Mouse (Mus musculus) ES-Bruce4 (cell line): Measurements from ENCODE around the gene Spatc1l. TPM values are rescaled to one million over a fixed set of nuclear protein-coding genes. Genes with fewer than 3 reads are reported as not detected.

Experiments used
- H3K27ac ChIP-seq: 2 replicates; pipeline ENCODE4 v1.5.1; 2012; ENCODE audit warnings: low read length, inconsistent platforms; ENCODE audit not compliant: insufficient read depth
- H3K27me3 ChIP-seq: 2 replicates; pipeline ENCODE4 v1.6.1; 2012; ENCODE audit warnings: mild to moderate bottlenecking, low read length, inconsistent platforms; ENCODE audit not compliant: control insufficient read depth, poor library complexity, insufficient read depth, severe bottlenecking
- H3K36me3 ChIP-seq: 2 replicates; pipeline ENCODE4 v1.6.1; 2012; ENCODE audit warnings: inconsistent platforms, mild to moderate bottlenecking, low read length, moderate library complexity; ENCODE audit not compliant: control insufficient read depth, poor library complexity, insufficient read depth, severe bottlenecking
- H3K4me1 ChIP-seq: one replicate; pipeline ENCODE4 v1.8.1; 2011; ENCODE audit warnings: low read length; ENCODE audit not compliant: control insufficient read depth, insufficient read depth
- H3K4me3 ChIP-seq: 2 replicates; pipeline ENCODE4 v1.5.1; 2011; ENCODE audit warnings: low read depth, mild to moderate bottlenecking, low read length
- H3K9ac ChIP-seq: 2 replicates; pipeline ENCODE4 v1.6.1; 2012; ENCODE audit warnings: low read depth, mild to moderate bottlenecking, inconsistent platforms; ENCODE audit not compliant: poor library complexity, severe bottlenecking
- H3K9me3 ChIP-seq: replicated peaks from 2 replicates; pipeline ENCODE4 v1.6.1; 2012; ENCODE audit warnings: mild to moderate bottlenecking, low read length, inconsistent platforms; ENCODE audit not compliant: control insufficient read depth, poor library complexity, insufficient read depth, severe bottlenecking
- CTCF ChIP-seq: IDR thresholded peaks from one replicate; pipeline ENCODE4 v1.8.1; 2011; ENCODE audit warnings: low read depth, low read length
- EP300 ChIP-seq: IDR thresholded peaks from 2 replicates; pipeline ENCODE4 v1.6.1; 2011; ENCODE audit warnings: low read depth, low read length; ENCODE audit not compliant: insufficient read depth
- POLR2A ChIP-seq: IDR thresholded peaks from one replicate; pipeline ENCODE4 v1.8.1; 2011; ENCODE audit warnings: low read length; ENCODE audit not compliant: insufficient read depth
- polyA plus RNA-seq: library from polyadenylated mRNA; stranded (reverse); fragments of >200 nt; gene quantifications from 2 replicates; pipeline ENCODE4 v1.2.4, GENCODE M21; 2011; ENCODE audit warnings: low read depth; ENCODE audit not compliant: missing spikeins, insufficient read depth, insufficient read length

The Spatc1l gene
- polyA plus RNA-seq, 1 experiment: not detected

- no peak overlapping the region for H3K27ac ChIP-seq
- no peak overlapping the region for H3K4me3 ChIP-seq
- no peak overlapping the region for H3K9ac ChIP-seq
- TF ChIP-seq CTCF (no peak), EP300 (no peak), POLR2A (no peak)
- no peaks in the 10 kb centered on the region for H3K36me3 ChIP-seq
- H3K4me1 ChIP-seq: no peaks in the 10 kb centered on the region
- no peaks in the 10 kb centered on the region for H3K27me3 ChIP-seq
- no peaks in the 10 kb centered on the region for H3K9me3 ChIP-seq
Measured at GRCm38 (mm10) chr10:76576920-76577319, 14.8 kb downstream of the Spatc1l start.

- no peak overlapping the region for H3K9ac ChIP-seq
- H3K9me3 ChIP-seq: no peaks in the 10 kb centered on the region
- TF ChIP-seq POLR2A (no peak), CTCF (no peak), EP300 (no peak)
- H3K36me3 ChIP-seq: no peaks in the 10 kb centered on the region
- H3K27me3 ChIP-seq: no peaks in the 10 kb centered on the region
- H3K4me1 ChIP-seq: no peaks in the 10 kb centered on the region
- no peak overlapping the region for H3K27ac ChIP-seq
- H3K4me3 ChIP-seq: no peak overlapping the region
Measured at GRCm38 (mm10) chr10:76584138-76584537, 22.1 kb downstream of the Spatc1l start.

GRCm38 (mm10) chr10:76586190-76586589 is 24.1 kb downstream of the Spatc1l start:
- no peaks in the 10 kb centered on the region for H3K4me1 ChIP-seq
- no peak overlapping the region for H3K27ac ChIP-seq
- no peaks in the 10 kb centered on the region for H3K27me3 ChIP-seq
- H3K9me3 ChIP-seq: no peaks in the 10 kb centered on the region
- no peak for TF ChIP-seq EP300
- no peak for TF ChIP-seq POLR2A
- TF ChIP-seq CTCF: no peak
- no peaks in the 10 kb centered on the region for H3K36me3 ChIP-seq
- H3K9ac ChIP-seq: no peak overlapping the region
- no peak overlapping the region for H3K4me3 ChIP-seq

GRCm38 (mm10) chr10:76590197-76590596 is 28.1 kb downstream of the Spatc1l start:
- Histone ChIP-seq H3K4me3 (no peak overlapping the region), H3K36me3 (no peaks in the 10 kb centered on the region), H3K9me3 (no peaks in the 10 kb centered on the region), H3K27me3 (no peaks in the 10 kb centered on the region), H3K27ac (no peak overlapping the region), H3K9ac (no peak overlapping the region), H3K4me1 (no peaks in the 10 kb centered on the region)
- TF ChIP-seq EP300: no peak
- TF ChIP-seq CTCF: no peak
- no peak for TF ChIP-seq POLR2A

- Histone ChIP-seq H3K9ac (no peak overlapping the region), H3K27ac (no peak overlapping the region), H3K4me1 (no peaks in the 10 kb centered on the region), H3K27me3 (no peaks in the 10 kb centered on the region), H3K4me3 (0 out of 2 replicates have a peak overlapping the region, but pooled peaks have one; percentile 4), H3K36me3 (no peaks in the 10 kb centered on the region), H3K9me3 (no peaks in the 10 kb centered on the region)
- no peak for TF ChIP-seq EP300
- no peak for TF ChIP-seq POLR2A
- no peak for TF ChIP-seq CTCF
Measured at GRCm38 (mm10) chr10:76596338-76596737, 34.3 kb downstream of the Spatc1l start.

GRCm38 (mm10) chr10:76602690-76603089 is 40.6 kb downstream of the Spatc1l start:
- H3K27ac ChIP-seq: no peak overlapping the region
- TF ChIP-seq EP300 (no peak), CTCF (no peak), POLR2A (no peak)
- H3K9me3 ChIP-seq: no peaks in the 10 kb centered on the region
- H3K27me3 ChIP-seq: no peaks in the 10 kb centered on the region
- no peaks in the 10 kb centered on the region for H3K36me3 ChIP-seq
- H3K4me1 ChIP-seq: no peaks in the 10 kb centered on the region
- H3K9ac ChIP-seq: no peak overlapping the region
- H3K4me3 ChIP-seq: no peak overlapping the region
